Mouse (Mus musculus) small intestine, adult 2 months (tissue): ENCODE measurements at regions not wholly inside any gene's neighbourhood (a gene's known extent, or its start where the extent isn't known, plus 50 kb on each side); places are given as distances from the start of the nearest gene placed in this dataset.

Experiments
- H3K27ac ChIP-seq: fragments of 200-500 bp; 2 replicates; pipeline ENCODE4 v1.5.1; 2012; ENCODE audit warnings: low read depth, low read length, control low read depth, inconsistent platforms; ENCODE audit not compliant: insufficient read depth
- H3K27me3 ChIP-seq: fragments of 200-500 bp; 2 replicates; pipeline ENCODE4 v1.6.1; 2012; ENCODE audit warnings: mild to moderate bottlenecking, moderate library complexity, low read length, inconsistent platforms; ENCODE audit not compliant: control insufficient read depth, insufficient read depth
- H3K36me3 ChIP-seq: fragments of 200-500 bp; 2 replicates; pipeline ENCODE4 v1.6.1; 2012; ENCODE audit warnings: mild to moderate bottlenecking, low read length, control low read depth, inconsistent platforms; ENCODE audit not compliant: control insufficient read depth, insufficient read depth
- H3K4me1 ChIP-seq: fragments of 200-500 bp; 2 replicates; pipeline ENCODE4 v1.6.1; 2012; ENCODE audit warnings: low read length, inconsistent platforms, mixed read lengths; ENCODE audit not compliant: control insufficient read depth, insufficient read depth, insufficient read length
- H3K4me3 ChIP-seq: fragments of 200-500 bp; 2 replicates; pipeline ENCODE4 v1.5.1; 2012; ENCODE audit warnings: low read depth, mild to moderate bottlenecking, control low read depth, inconsistent platforms, low read length, moderate library complexity
- CTCF ChIP-seq: fragments of 200-500 bp; IDR thresholded peaks from 2 replicates; pipeline ENCODE4 v1.5.1; 2012; ENCODE audit warnings: low read depth, mild to moderate bottlenecking, control low read depth, inconsistent platforms, low read length, moderate library complexity, mixed read lengths; ENCODE audit not compliant: insufficient replicate concordance, insufficient read length; ENCODE audit errors: extremely low read depth
- POLR2A ChIP-seq: fragments of 200-500 bp; IDR thresholded peaks from 2 replicates; pipeline ENCODE4 v1.6.1; 2012; ENCODE audit warnings: low read depth, mild to moderate bottlenecking, control low read depth, inconsistent platforms, low read length, moderate library complexity
- WGBS: fragments of 180-500 bp; shearing (Covaris S2); methylation state at CpG from one replicate; pipeline ENCODE4 v1.1.7; 2018; 5-methylcytosine and 5-hydroxymethylcytosine counted together

DNA sequence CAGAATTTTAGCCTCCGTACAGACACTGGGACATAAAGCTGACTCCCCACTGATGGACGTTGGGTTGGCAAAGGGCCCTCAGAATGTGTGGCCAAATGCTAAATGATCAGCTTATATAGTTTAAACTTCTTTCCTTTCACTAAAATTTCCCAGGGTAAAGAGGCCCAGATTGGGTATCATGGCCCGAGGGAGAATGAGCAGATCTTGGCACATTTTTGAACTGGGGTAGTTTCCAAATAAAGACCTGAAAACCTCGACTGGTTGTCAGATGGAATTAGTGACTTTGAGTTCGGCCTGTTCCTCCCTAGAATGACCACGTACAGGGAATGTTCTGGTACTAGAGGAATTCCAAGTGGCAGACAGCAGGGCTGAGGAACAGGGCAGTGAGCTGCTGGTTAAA, 127.9 kb upstream of the Adra1d start:
- TF ChIP-seq CTCF = no peak
- TF ChIP-seq POLR2A = no peak
- Histone ChIP-seq H3K27ac (no peak overlapping the region), H3K36me3 (no peaks in the 10 kb centered on the region), H3K27me3 (no peaks in the 10 kb centered on the region), H3K4me1 (no peaks in the 10 kb centered on the region), H3K4me3 (no peak overlapping the region)
- 76% methylated on average over 6 of the region's 6 CpGs for WGBS

DNA sequence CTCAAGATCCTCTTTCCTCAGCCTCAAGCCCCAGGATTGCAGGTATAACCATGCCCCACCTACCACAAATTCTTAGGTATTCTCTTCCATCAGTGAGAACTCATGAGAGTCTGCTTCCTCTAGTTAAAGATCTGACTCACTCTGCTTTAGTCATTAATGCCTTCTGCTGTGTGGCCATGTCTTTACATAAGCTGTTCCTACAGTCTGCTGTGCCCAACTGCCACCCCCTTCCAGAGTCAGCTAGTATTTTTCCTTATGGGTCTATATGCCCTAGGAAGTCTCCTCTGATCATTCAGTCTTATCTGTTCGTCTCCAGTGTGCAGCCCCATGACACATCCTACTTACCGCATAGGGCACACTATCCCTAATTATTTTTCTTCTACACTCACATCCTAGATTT, 126.2 kb upstream of the Adra1d start:
- Histone ChIP-seq H3K27me3 (no peaks in the 10 kb centered on the region), H3K36me3 (no peaks in the 10 kb centered on the region), H3K4me3 (no peak overlapping the region), H3K4me1 (no peaks in the 10 kb centered on the region), H3K27ac (no peak overlapping the region)
- no peak for TF ChIP-seq POLR2A
- WGBS = 90% methylated on average over 2 of the region's 2 CpGs

DNA sequence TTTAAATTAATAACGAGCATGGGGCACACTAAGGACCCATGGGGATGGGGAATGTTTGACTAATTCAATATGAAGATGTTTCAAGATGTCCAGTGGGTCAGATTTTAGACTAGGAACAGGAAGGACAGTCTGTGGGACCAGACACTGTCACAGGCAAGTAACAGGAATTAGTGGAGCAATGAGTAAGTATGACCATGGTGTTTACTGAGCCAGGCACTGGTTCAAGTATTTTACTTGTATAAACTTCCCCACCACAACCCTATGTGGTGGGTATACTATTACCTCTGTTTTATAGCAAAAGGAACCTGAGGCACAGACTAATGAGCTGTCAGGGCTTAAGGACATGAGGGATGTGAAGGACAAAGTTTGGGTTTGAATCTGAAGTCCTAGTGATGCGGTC, 125.4 kb upstream of the Adra1d start:
- H3K27me3 ChIP-seq = no peaks in the 10 kb centered on the region
- H3K4me3 ChIP-seq = no peak overlapping the region
- TF ChIP-seq CTCF (no peak), POLR2A (no peak)
- no peaks in the 10 kb centered on the region for H3K36me3 ChIP-seq
- H3K27ac ChIP-seq = no peak overlapping the region
- no peaks in the 10 kb centered on the region for H3K4me1 ChIP-seq
- WGBS = 80% methylated on average over 2 of the region's 2 CpGs

DNA sequence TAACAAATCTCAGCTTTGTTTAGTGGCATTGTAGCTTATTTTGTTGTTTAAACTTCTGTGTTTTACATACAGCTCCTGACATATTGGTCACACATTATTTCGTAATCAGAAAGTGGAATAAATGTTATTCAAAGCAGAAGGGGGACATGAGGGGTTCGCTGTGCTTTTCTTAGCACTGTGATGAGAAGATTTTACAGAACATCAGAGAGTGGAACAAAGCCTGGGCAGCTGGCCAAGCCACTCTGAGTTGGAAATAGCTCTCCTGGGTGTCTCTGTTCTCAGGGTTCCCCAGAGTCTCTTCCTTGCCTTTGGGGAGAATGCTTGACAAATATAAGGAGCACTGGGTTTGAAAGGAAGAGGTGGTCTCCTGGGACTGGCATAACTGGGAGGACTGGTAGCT, 124.7 kb upstream of the Adra1d start:
- Histone ChIP-seq H3K27me3 (no peaks in the 10 kb centered on the region), H3K4me1 (no peaks in the 10 kb centered on the region), H3K27ac (no peak overlapping the region), H3K36me3 (no peaks in the 10 kb centered on the region), H3K4me3 (no peak overlapping the region)
- WGBS = 52% methylated on average over 2 of the region's 2 CpGs
- TF ChIP-seq CTCF = no peak
- TF ChIP-seq POLR2A = no peak

DNA sequence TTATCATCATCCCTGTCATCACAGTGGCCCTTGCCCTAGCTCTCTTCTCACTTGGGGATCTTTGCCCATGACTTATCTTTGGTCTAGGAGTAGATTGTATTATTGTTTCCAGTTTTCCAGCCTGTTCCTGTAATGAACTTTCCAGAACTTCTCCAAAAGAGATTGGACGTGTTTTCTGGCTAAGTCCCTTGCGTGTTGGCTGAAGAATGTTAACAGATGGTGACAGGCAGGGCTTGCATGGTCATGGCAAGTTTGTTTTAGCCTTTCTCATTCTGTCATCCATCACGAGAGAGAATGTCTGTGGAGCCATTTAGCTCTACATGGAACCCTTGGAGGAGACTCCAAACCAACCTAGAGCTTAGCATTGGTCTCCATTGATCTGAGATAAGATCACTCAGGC, 123.2 kb upstream of the Adra1d start:
- TF ChIP-seq POLR2A (no peak), CTCF (no peak)
- no peak overlapping the region for H3K4me3 ChIP-seq
- no peaks in the 10 kb centered on the region for H3K36me3 ChIP-seq
- 77% methylated on average over 3 of the region's 3 CpGs for whole genome bisulfite sequencing
- H3K27me3 ChIP-seq = no peaks in the 10 kb centered on the region
- no peak overlapping the region for H3K27ac ChIP-seq
- H3K4me1 ChIP-seq = no peaks in the 10 kb centered on the region

DNA sequence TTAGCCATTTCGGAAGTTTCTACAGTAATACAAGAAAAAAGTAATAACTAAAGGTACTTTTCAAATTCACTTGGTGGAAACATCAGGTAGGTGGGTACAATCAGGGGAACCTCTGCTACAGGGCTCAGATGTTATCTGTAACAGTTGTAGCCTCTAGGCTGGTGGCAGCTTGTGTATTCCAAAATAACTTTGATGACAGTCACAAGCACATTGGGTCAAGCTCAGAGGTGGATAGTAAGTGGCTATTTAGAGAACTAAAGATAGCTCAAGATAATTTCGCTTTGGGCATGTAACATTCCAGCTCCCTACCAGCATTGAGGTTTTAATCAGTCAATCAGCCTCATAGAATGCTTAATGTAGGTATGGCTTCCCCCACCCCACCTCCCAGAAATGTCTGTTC, 121.7 kb upstream of the Adra1d start:
- TF ChIP-seq POLR2A (no peak), CTCF (no peak)
- no peaks in the 10 kb centered on the region for H3K27me3 ChIP-seq
- H3K27ac ChIP-seq = no peak overlapping the region
- H3K4me3 ChIP-seq = no peak overlapping the region
- 82% methylated on average over 2 of the region's 2 CpGs for WGBS
- H3K36me3 ChIP-seq = no peaks in the 10 kb centered on the region
- H3K4me1 ChIP-seq = no peaks in the 10 kb centered on the region

DNA sequence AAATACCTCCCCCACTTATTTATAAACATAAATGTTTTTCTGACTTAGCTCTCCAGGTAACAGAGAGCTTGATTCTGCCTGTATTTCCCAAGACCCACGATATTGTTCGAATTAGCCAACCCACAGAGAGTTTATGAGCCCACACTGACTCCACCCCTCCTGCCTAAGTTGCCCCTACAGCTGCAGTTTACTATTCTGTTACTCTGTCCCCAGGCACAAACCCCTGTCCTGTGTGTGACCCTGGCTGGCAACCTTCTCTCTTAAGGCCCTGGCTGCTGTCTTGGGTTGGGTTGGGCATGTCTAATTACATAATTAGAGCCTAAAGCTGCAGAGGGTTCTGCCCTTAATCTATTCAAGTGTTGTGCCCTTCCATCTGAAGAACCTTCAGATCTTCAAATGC, 116.4 kb upstream of the Adra1d start:
- H3K36me3 ChIP-seq = no peaks in the 10 kb centered on the region
- H3K4me3 ChIP-seq = no peak overlapping the region
- TF ChIP-seq CTCF (no peak), POLR2A (no peak)
- no peaks in the 10 kb centered on the region for H3K4me1 ChIP-seq
- no peak overlapping the region for H3K27ac ChIP-seq
- 77% methylated on average over 2 of the region's 2 CpGs for WGBS
- no peaks in the 10 kb centered on the region for H3K27me3 ChIP-seq

DNA sequence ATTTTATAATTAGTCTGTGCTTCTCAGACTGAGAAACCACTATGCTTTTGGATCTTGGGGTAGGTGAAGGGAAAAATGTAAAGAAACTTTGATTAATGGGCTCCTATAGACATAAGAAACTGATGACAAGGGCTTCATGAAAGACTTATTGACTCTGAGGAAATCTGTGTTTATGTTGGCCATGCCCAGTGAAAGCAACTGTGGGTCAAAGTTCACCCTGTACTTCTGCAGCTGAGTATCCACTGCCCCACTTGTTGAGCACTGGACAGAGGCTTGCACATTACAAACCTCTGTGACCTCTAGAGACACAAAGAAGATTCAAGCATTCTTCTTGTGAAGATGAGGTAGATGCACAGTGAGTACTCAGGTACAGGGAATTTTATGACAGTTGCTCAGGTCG, 114.7 kb upstream of the Adra1d start:
- Histone ChIP-seq H3K4me1 (no peaks in the 10 kb centered on the region), H3K36me3 (no peaks in the 10 kb centered on the region), H3K27ac (no peak overlapping the region), H3K4me3 (no peak overlapping the region), H3K27me3 (no peaks in the 10 kb centered on the region)
- WGBS = 87% methylated on average over 1 of the region's 1 CpGs
- TF ChIP-seq POLR2A = no peak
- TF ChIP-seq CTCF = no peak
